Mouse (Mus musculus): Measurements from ENCODE around the gene Olfr304. TPM values are rescaled to one million over a fixed set of nuclear protein-coding genes. Genes with fewer than 3 reads are reported as not detected.

Gene Olfr304
- polyA plus RNA-seq, 1 experiment from 2014 or later = not detected

Other genes starting within 250 kb of the Olfr304 start
- not detected in 2 replicates for gene Vmn2r75, start 214.9 kb downstream of the Olfr304 start, polyA plus RNA-seq (2015; fragmentation: Nextera tagmentation; extraction: Ambion mirVana)
- gene Vmn2r76, start 140.3 kb downstream of the Olfr304 start, polyA plus RNA-seq (2015; fragmentation: Nextera tagmentation; extraction: Ambion mirVana) = not detected in 2 replicates
- gene Olfr310, start 109.5 kb downstream of the Olfr304 start, polyA plus RNA-seq (2015; fragmentation: Nextera tagmentation; extraction: Ambion mirVana) = not detected in 2 replicates
- not detected in 2 replicates for gene Olfr309, start 73.0 kb downstream of the Olfr304 start, polyA plus RNA-seq (2015; fragmentation: Nextera tagmentation; extraction: Ambion mirVana)
- not detected in 2 replicates for gene Olfr308, start 61.0 kb downstream of the Olfr304 start, polyA plus RNA-seq (2015; fragmentation: Nextera tagmentation; extraction: Ambion mirVana)
- gene Olfr307, start 49.1 kb downstream of the Olfr304 start, polyA plus RNA-seq (2015; fragmentation: Nextera tagmentation; extraction: Ambion mirVana) = not detected in 2 replicates
- gene Olfr305, start 19.7 kb downstream of the Olfr304 start, polyA plus RNA-seq (2015; fragmentation: Nextera tagmentation; extraction: Ambion mirVana) = not detected in 2 replicates
- not detected in 2 replicates for gene Olfr303, start 11.1 kb upstream of the Olfr304 start, polyA plus RNA-seq (2015; fragmentation: Nextera tagmentation; extraction: Ambion mirVana)
- not detected in 2 replicates for gene Olfr301, start 17.2 kb upstream of the Olfr304 start, polyA plus RNA-seq (2015; fragmentation: Nextera tagmentation; extraction: Ambion mirVana)
- gene Olfr299, start 73.3 kb upstream of the Olfr304 start, polyA plus RNA-seq (2015; fragmentation: Nextera tagmentation; extraction: Ambion mirVana) = not detected in 2 replicates
- gene Olfr298, start 105.8 kb upstream of the Olfr304 start, polyA plus RNA-seq (2015; fragmentation: Nextera tagmentation; extraction: Ambion mirVana) = not detected in 2 replicates
- gene Olfr297, start 133.3 kb upstream of the Olfr304 start, polyA plus RNA-seq (2015; fragmentation: Nextera tagmentation; extraction: Ambion mirVana) = not detected in 2 replicates
- not detected in 2 replicates for gene Olfr295, start 197.2 kb upstream of the Olfr304 start, polyA plus RNA-seq (2015; fragmentation: Nextera tagmentation; extraction: Ambion mirVana)
- gene Olfr294, start 230.0 kb upstream of the Olfr304 start, polyA plus RNA-seq (2015; fragmentation: Nextera tagmentation; extraction: Ambion mirVana) = not detected in 2 replicates